Mouse (Mus musculus) liver, embryonic 11.5 days (tissue): ENCODE results near the gene Cd180. TPM values are rescaled to one million over a fixed set of nuclear protein-coding genes. Genes with fewer than 3 reads are reported as not detected.

Source experiments
- ATAC-seq: fragments of 200-750 bp; cut with Nextera tagmentation; replicated peaks from 2 replicates; pipeline ENCODE4 v1.8.0; 2017; ENCODE audit warnings: moderate number of reproducible peaks, mild to moderate bottlenecking, moderate TSS enrichment, moderate library complexity; ENCODE audit not compliant: low FRiP score
- DNase-seq: peaks from one replicate; pipeline ENCODE4 v3.0.0-alpha.2; 2017; ENCODE audit warnings: low spot score
- H3K27ac ChIP-seq: fragments of 300-500 bp; sonication (generic); 2 replicates; pipeline ENCODE4 v1.5.1; 2014; ENCODE audit warnings: mild to moderate bottlenecking, low read depth, low read length, control low read depth
- H3K27me3 ChIP-seq: fragments of 300-500 bp; sonication (generic); replicated peaks from 2 replicates; pipeline ENCODE4 v1.6.1; 2014; ENCODE audit warnings: low read length, mixed read lengths; ENCODE audit not compliant: control insufficient read depth, insufficient read depth
- H3K36me3 ChIP-seq: fragments of 300-500 bp; sonication (generic); 2 replicates; pipeline ENCODE4 v1.6.1; 2014; ENCODE audit warnings: mild to moderate bottlenecking, low read length, moderate library complexity, mixed read lengths; ENCODE audit not compliant: control insufficient read depth, insufficient read depth
- H3K4me1 ChIP-seq: fragments of 300-500 bp; sonication (generic); replicated peaks from 2 replicates; pipeline ENCODE4 v1.6.1; 2014; ENCODE audit warnings: low read length, mixed read lengths; ENCODE audit not compliant: control insufficient read depth, insufficient read depth
- H3K4me2 ChIP-seq: fragments of 300-500 bp; sonication (generic); 2 replicates; pipeline ENCODE4 v1.6.1; 2014; ENCODE audit warnings: mild to moderate bottlenecking, control low read depth, moderate library complexity
- H3K4me3 ChIP-seq: fragments of 300-500 bp; sonication (generic); 2 replicates; pipeline ENCODE4 v1.5.1; 2014; ENCODE audit warnings: low read depth, low read length, control low read depth
- H3K9ac ChIP-seq: fragments of 300-500 bp; sonication (generic); 2 replicates; pipeline ENCODE4 v1.6.1; 2014; ENCODE audit warnings: low read depth, low read length, control low read depth
- H3K9me3 ChIP-seq: fragments of 300-500 bp; sonication (generic); 2 replicates; pipeline ENCODE4 v1.6.1; 2016; ENCODE audit warnings: low read length, inconsistent platforms, mixed read lengths; ENCODE audit not compliant: control insufficient read depth
- WGBS: fragments of 180-500 bp; shearing (Covaris S2); extraction: QIAGEN DNeasy Blood & Tissue Kit; methylation state at CpG from one replicate; pipeline ENCODE4 v1.1.7; 2014; 5-methylcytosine and 5-hydroxymethylcytosine counted together
- polyA plus RNA-seq: library from polyadenylated mRNA; unstranded; fragments of >200 nt; fragmentation: Nextera tagmentation; extraction: Ambion mirVana; gene quantifications from 2 replicates; pipeline ENCODE4 v1.2.1, GENCODE M21; 2014

Gene Cd180
- polyA plus RNA-seq, 1 experiment from 2014 or later = 1.7 TPM

DNA sequence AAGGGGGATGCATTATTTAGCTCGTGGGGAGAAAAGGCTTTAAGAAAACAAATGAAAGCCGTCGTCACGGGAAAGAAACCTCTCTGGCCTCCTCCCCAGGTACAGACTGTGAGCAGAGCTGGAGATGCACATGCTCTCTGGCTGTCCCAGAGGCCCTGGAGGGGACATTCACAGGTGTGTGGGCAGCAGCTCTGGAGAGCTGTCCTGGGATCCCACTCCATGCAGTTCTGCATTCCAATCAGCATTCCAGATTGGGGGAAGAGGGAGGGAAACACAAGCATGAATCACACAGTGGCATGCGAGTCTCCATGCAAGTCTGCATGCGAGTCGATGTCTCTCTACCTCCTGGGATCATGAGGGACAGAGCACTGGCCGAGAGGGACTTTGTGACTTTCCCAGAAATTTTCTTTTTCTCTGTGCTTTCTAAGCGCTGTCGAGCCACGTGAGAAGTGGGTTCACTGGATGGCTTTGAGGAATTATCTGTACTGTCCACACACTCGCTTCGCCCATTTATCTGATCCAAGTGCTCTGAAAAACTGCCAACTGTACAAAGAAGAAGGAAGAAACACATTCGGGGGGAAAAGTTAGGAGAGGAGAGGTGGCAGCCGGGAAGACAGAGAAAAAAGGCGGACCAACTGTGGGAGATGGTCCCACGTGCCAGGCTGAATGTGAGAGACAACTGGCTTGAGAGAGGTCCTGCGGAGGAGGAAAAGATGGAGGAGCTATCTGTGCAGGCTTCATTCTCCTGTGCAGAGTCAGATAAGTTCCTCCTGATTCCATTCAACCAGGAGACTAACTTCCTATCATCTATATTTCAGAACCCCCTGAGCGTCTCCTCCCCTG, 60.6 kb downstream of the Cd180 start:
- Histone ChIP-seq H3K36me3 (peaks cover 9% of the 10 kb centered on the region; the same call in 1 of the 2 replicates), H3K4me2 (0 out of 2 replicates have a peak overlapping the region, but pooled peaks have one; percentile 6), H3K27ac (no peak overlapping the region), H3K27me3 (no peaks in the 10 kb centered on the region), H3K4me3 (no peak overlapping the region), H3K9ac (no peak overlapping the region), H3K4me1 (peaks cover 11% of the 10 kb centered on the region), H3K9me3 (no peaks in the 10 kb centered on the region)
- WGBS = 59% methylated on average over 19 of the region's 19 CpGs
- DNase-seq (no peak), ATAC-seq (peak; percentile 83)

DNA sequence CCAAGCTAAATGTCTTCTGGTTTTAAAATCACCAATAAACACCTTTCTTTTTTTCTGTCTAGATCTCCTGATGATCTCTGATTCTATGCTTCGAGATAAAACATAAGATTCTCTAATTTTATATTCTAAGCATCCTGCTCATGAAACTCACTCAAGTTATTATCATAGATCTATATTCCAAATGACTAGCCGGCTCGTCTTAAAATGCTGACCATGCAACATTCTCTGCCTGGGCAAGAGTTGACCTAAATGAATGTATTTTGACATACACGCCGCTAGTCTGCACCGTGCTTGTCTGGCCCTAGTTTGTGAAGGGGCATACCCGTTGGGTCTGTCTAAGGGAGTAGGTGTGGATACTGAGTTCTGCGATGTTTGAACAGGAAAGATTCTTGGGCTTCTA, 61.8 kb downstream of the Cd180 start:
- no peak for DNase-seq
- no peak overlapping the region for H3K27ac ChIP-seq
- no peaks in the 10 kb centered on the region for H3K9me3 ChIP-seq
- no peaks in the 10 kb centered on the region for H3K27me3 ChIP-seq
- H3K4me1 ChIP-seq = peaks cover 11% of the 10 kb centered on the region
- H3K4me3 ChIP-seq = no peak overlapping the region
- H3K9ac ChIP-seq = no peak overlapping the region
- peaks cover 9% of the 10 kb centered on the region; the same call in 1 of the 2 replicates for H3K36me3 ChIP-seq
- 91% methylated on average over 8 of the region's 8 CpGs for WGBS
- ATAC-seq = no peak
- no peak overlapping the region for H3K4me2 ChIP-seq

- no peak overlapping the region for H3K9ac ChIP-seq
- no peak for ATAC-seq
- peaks cover 6% of the 10 kb centered on the region; the same call in 1 of the 2 replicates for H3K36me3 ChIP-seq
- H3K4me1 ChIP-seq = peaks cover 11% of the 10 kb centered on the region
- H3K27me3 ChIP-seq = no peaks in the 10 kb centered on the region
- WGBS = 82% methylated on average over 8 of the region's 8 CpGs
- no peak overlapping the region for H3K4me2 ChIP-seq
- H3K27ac ChIP-seq = no peak overlapping the region
- DNase-seq = no peak
- no peaks in the 10 kb centered on the region for H3K9me3 ChIP-seq
- no peak overlapping the region for H3K4me3 ChIP-seq
These were observed 62.7 kb downstream of the Cd180 start for GRCm38 (mm10) chr13:102756071-102756470.

GRCm38 (mm10) chr13:102758021-102758420, 64.7 kb downstream of the Cd180 start:
- H3K27ac ChIP-seq = no peak overlapping the region
- 91% methylated on average over 6 of the region's 6 CpGs for WGBS
- no peak overlapping the region for H3K4me3 ChIP-seq
- H3K9me3 ChIP-seq = no peaks in the 10 kb centered on the region
- peaks cover 11% of the 10 kb centered on the region for H3K4me1 ChIP-seq
- H3K4me2 ChIP-seq = no peak overlapping the region
- no peak for ATAC-seq
- H3K36me3 ChIP-seq = 0 out of 2 replicates have a peak, but pooled peaks cover 4% of the 10 kb centered on the region
- no peak overlapping the region for H3K9ac ChIP-seq
- DNase-seq = no peak
- no peaks in the 10 kb centered on the region for H3K27me3 ChIP-seq

GRCm38 (mm10) chr13:102761410-102761809, 68.1 kb downstream of the Cd180 start:
- H3K9me3 ChIP-seq = no peaks in the 10 kb centered on the region
- 0 out of 2 replicates have a peak, but pooled peaks cover 4% of the 10 kb centered on the region for H3K36me3 ChIP-seq
- DNase-seq (no peak), ATAC-seq (no peak)
- no peaks in the 10 kb centered on the region for H3K27me3 ChIP-seq
- WGBS = 85% methylated on average over 9 of the region's 9 CpGs
- no peak overlapping the region for H3K4me2 ChIP-seq
- no peak overlapping the region for H3K4me3 ChIP-seq
- peaks cover 9% of the 10 kb centered on the region; the same call in 1 of the 2 replicates for H3K4me1 ChIP-seq
- H3K9ac ChIP-seq = no peak overlapping the region
- no peak overlapping the region for H3K27ac ChIP-seq

DNA sequence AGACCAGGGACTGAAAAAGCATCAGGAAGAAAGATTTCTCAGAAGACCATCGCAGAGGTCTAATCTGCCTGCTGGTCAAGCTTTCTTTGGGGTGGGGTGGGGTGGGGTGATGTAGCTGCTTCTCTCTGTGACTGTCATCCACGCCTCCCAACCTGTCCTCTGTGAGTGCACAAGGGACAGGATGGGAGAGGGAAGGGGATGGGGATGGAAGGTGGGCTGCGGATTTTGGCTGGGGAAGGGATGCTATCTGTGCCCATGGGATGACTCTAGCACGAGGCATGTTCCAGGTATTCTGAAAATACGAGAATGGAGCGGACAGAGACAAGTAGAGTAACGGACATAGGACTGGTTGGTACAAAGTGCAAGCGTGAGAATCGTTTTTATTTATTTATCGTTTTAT, 68.8 kb downstream of the Cd180 start:
- no peaks in the 10 kb centered on the region for H3K27me3 ChIP-seq
- WGBS = 87% methylated on average over 10 of the region's 10 CpGs
- no peak overlapping the region for H3K4me3 ChIP-seq
- DNase-seq (no peak), ATAC-seq (no peak)
- H3K4me1 ChIP-seq = peaks cover 11% of the 10 kb centered on the region; the same call in 1 of the 2 replicates
- no peak overlapping the region for H3K9ac ChIP-seq
- H3K36me3 ChIP-seq = 0 out of 2 replicates have a peak, but pooled peaks cover 4% of the 10 kb centered on the region
- no peak overlapping the region for H3K4me2 ChIP-seq
- H3K9me3 ChIP-seq = no peaks in the 10 kb centered on the region
- no peak overlapping the region for H3K27ac ChIP-seq

DNA sequence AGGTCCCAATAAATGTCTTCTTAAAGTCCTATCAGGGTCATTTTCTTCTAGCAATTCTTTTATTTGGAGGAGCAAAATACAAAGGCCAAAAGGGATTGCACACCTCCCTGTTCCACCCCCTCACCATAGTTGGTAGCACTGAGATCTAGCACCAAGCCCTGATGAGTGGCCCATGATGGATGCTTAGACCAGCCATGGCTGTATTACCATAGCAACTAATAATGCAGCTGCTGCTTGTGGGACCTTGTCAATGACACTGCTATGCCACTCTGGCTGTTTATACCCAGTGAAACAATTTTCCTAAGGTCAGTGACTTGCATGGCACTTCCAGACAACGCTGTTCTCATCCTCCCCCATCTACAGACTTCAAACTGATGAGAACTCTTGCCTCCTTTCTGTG, 70.9 kb downstream of the Cd180 start:
- 80% methylated on average over 1 of the region's 1 CpGs for WGBS
- Histone ChIP-seq H3K36me3 (no peaks in the 10 kb centered on the region), H3K4me2 (no peak overlapping the region), H3K27ac (no peak overlapping the region), H3K9me3 (no peaks in the 10 kb centered on the region), H3K4me1 (0 out of 2 replicates have a peak, but pooled peaks cover 8% of the 10 kb centered on the region), H3K27me3 (no peaks in the 10 kb centered on the region), H3K9ac (no peak overlapping the region), H3K4me3 (no peak overlapping the region)
- ATAC-seq (no peak), DNase-seq (no peak)

- H3K27me3 ChIP-seq = no peaks in the 10 kb centered on the region
- no peak overlapping the region for H3K27ac ChIP-seq
- no peak overlapping the region for H3K4me2 ChIP-seq
- DNase-seq (no peak), ATAC-seq (no peak)
- no peak overlapping the region for H3K9ac ChIP-seq
- H3K4me1 ChIP-seq = 0 out of 2 replicates have a peak, but pooled peaks cover 8% of the 10 kb centered on the region
- no peak overlapping the region for H3K4me3 ChIP-seq
- H3K9me3 ChIP-seq = no peaks in the 10 kb centered on the region
- H3K36me3 ChIP-seq = no peaks in the 10 kb centered on the region
- WGBS = 90% methylated on average over 11 of the region's 11 CpGs
These were observed 71.9 kb downstream of the Cd180 start for GRCm38 (mm10) chr13:102765216-102765615.

DNA sequence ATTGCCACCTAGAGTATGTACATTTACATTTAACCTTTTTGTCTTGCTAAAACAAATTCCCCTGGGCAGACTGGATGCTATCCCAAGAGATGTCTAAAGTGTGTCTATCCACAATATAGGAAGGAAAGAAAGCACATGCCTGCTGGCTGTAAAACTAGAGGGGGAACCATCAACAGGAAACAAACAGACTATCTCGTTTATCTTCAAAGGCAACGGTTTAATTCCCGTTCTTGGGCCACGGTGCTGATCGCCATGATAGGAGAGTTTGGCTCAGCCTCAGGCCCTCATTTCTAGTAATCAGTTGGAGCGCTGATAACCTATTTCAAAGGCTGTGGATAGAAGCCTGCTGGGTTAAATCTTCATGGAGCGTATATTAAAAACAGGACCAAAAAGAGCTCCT, 73.8 kb downstream of the Cd180 start:
- no peak overlapping the region for H3K4me3 ChIP-seq
- no peak for ATAC-seq
- H3K27me3 ChIP-seq = no peaks in the 10 kb centered on the region
- WGBS = 59% methylated on average over 7 of the region's 7 CpGs
- no peaks in the 10 kb centered on the region for H3K9me3 ChIP-seq
- no peaks in the 10 kb centered on the region; the same call in 1 of the 2 replicates for H3K36me3 ChIP-seq
- no peak overlapping the region for H3K27ac ChIP-seq
- H3K4me1 ChIP-seq = 0 out of 2 replicates have a peak, but pooled peaks cover 8% of the 10 kb centered on the region
- no peak overlapping the region for H3K4me2 ChIP-seq
- DNase-seq = no peak
- no peak overlapping the region for H3K9ac ChIP-seq
